Mouse (Mus musculus) forebrain, embryonic 13.5 days (tissue): ENCODE data around the gene Sox18. TPM values are rescaled to one million over a fixed set of nuclear protein-coding genes. Genes with fewer than 3 reads are reported as not detected.
A peak's percentile ranks its signal among the peaks of the same experiment; 100 is the strongest.

Experiments
- ATAC-seq: fragments of 200-750 bp; cut with Nextera tagmentation; 2 replicates; pipeline ENCODE4 v1.8.0; 2017
- H3K27ac ChIP-seq: fragments of 300-500 bp; sonication (generic); 2 replicates; pipeline ENCODE4 v1.5.1; 2015; ENCODE audit warnings: inconsistent platforms, mild to moderate bottlenecking, moderate library complexity
- H3K27me3 ChIP-seq: fragments of 300-500 bp; sonication (generic); 2 replicates; pipeline ENCODE4 v1.6.1; 2015; ENCODE audit warnings: mild to moderate bottlenecking, inconsistent platforms
- H3K36me3 ChIP-seq: fragments of 300-500 bp; sonication (generic); 2 replicates; pipeline ENCODE4 v1.6.1; 2015; ENCODE audit warnings: mild to moderate bottlenecking, inconsistent platforms; ENCODE audit not compliant: poor library complexity, severe bottlenecking
- H3K4me1 ChIP-seq: fragments of 300-500 bp; sonication (generic); 2 replicates; pipeline ENCODE4 v1.6.1; 2015; ENCODE audit warnings: inconsistent platforms
- H3K4me2 ChIP-seq: fragments of 300-500 bp; sonication (generic); 2 replicates; pipeline ENCODE4 v1.6.1; 2015; ENCODE audit warnings: inconsistent platforms, mild to moderate bottlenecking, moderate library complexity
- H3K4me3 ChIP-seq: fragments of 300-500 bp; sonication (generic); 2 replicates; pipeline ENCODE4 v1.5.1; 2015; ENCODE audit warnings: mild to moderate bottlenecking, inconsistent platforms
- H3K9ac ChIP-seq: fragments of 300-500 bp; sonication (generic); 2 replicates; pipeline ENCODE4 v1.6.1; 2015; ENCODE audit warnings: mild to moderate bottlenecking, inconsistent platforms
- H3K9me3 ChIP-seq: fragments of 300-500 bp; sonication (generic); replicated peaks from 2 replicates; pipeline ENCODE4 v1.6.1; 2016; ENCODE audit warnings: inconsistent platforms
- WGBS: fragments of 180-500 bp; shearing (Covaris S2); methylation state at CpG from one replicate; pipeline ENCODE4 v1.1.7; 2015; 5-methylcytosine and 5-hydroxymethylcytosine counted together
- polyA plus RNA-seq: library from polyadenylated mRNA; unstranded; fragments of >200 nt; fragmentation: Nextera tagmentation; extraction: Ambion mirVana; gene quantifications from 2 replicates; pipeline ENCODE4 v1.2.1, GENCODE M21; 2015

Sox18 gene
- 11.6 and 13.0 TPM in 2 replicates for polyA plus RNA-seq

GRCm38 (mm10) chr2:181671326-181671725, at the start of gene Sox18:
Sox18 (minus strand) TSS chr2:181671640.
- ATAC-seq: peak; percentile 31; the same call in 1 of the 2 replicates
- H3K27ac ChIP-seq: no peak within 1 kb of the TSS
- H3K9ac ChIP-seq: peak within 1 kb of the TSS; percentile 22; the same call in 1 of the 2 replicates
- peak within 1 kb of the TSS; percentile 61 for H3K4me2 ChIP-seq
- peaks cover 76% of the 10 kb centered on the region for H3K27me3 ChIP-seq
- H3K36me3 ChIP-seq: no peaks in the 10 kb centered on the region
- H3K4me1 ChIP-seq: peaks cover 30% of the 10 kb centered on the region
- no peaks in the 10 kb centered on the region for H3K9me3 ChIP-seq
- H3K4me3 ChIP-seq: peak within 1 kb of the TSS; percentile 38
- WGBS: under 1% methylated on average over 43 of the region's 43 CpGs

- H3K27me3 ChIP-seq: no peaks in the 10 kb centered on the region
- H3K36me3 ChIP-seq: peaks cover 22% of the 10 kb centered on the region
- no peak for ATAC-seq
- H3K4me1 ChIP-seq: peaks cover 11% of the 10 kb centered on the region
- no peak overlapping the region for H3K9ac ChIP-seq
- H3K4me3 ChIP-seq: no peak overlapping the region
- no peak overlapping the region for H3K4me2 ChIP-seq
- H3K9me3 ChIP-seq: no peaks in the 10 kb centered on the region
- no peak overlapping the region for H3K27ac ChIP-seq
These were observed 49.8 kb upstream of the Sox18 start for GRCm38 (mm10) chr2:181721200-181721599.

- H3K4me2 ChIP-seq: no peak overlapping the region
- no peak for ATAC-seq
- H3K9me3 ChIP-seq: no peaks in the 10 kb centered on the region
- WGBS: 45% methylated on average over 3 of the region's 3 CpGs
- peaks cover 22% of the 10 kb centered on the region for H3K36me3 ChIP-seq
- H3K4me3 ChIP-seq: no peak overlapping the region
- H3K27ac ChIP-seq: no peak overlapping the region
- no peaks in the 10 kb centered on the region for H3K27me3 ChIP-seq
- H3K9ac ChIP-seq: no peak overlapping the region
- peaks cover 23% of the 10 kb centered on the region for H3K4me1 ChIP-seq
These were observed 48.6 kb upstream of the Sox18 start for GRCm38 (mm10) chr2:181720061-181720460.

- Histone ChIP-seq H3K9me3 (no peaks in the 10 kb centered on the region), H3K4me3 (0 out of 2 replicates have a peak overlapping the region, but pooled peaks have one; percentile 44), H3K27ac (no peak overlapping the region; the same call in 1 of the 2 replicates), H3K27me3 (no peaks in the 10 kb centered on the region), H3K4me1 (peaks cover 39% of the 10 kb centered on the region), H3K36me3 (peaks cover 22% of the 10 kb centered on the region), H3K9ac (no peak overlapping the region), H3K4me2 (peak overlapping the region; percentile 66)
- ATAC-seq: no peak
- 70% methylated on average over 3 of the region's 3 CpGs for WGBS
These were observed 45.6 kb upstream of the Sox18 start for GRCm38 (mm10) chr2:181716991-181717390.

- peaks cover 39% of the 10 kb centered on the region for H3K4me1 ChIP-seq
- peak overlapping the region; percentile 87 for H3K27ac ChIP-seq
- H3K9ac ChIP-seq: peak overlapping the region; percentile 74
- no peaks in the 10 kb centered on the region for H3K27me3 ChIP-seq
- WGBS: 50% methylated on average over 3 of the region's 3 CpGs
- H3K9me3 ChIP-seq: no peaks in the 10 kb centered on the region
- peak overlapping the region; percentile 66 for H3K4me2 ChIP-seq
- ATAC-seq: peak; percentile 45
- H3K36me3 ChIP-seq: peaks cover 22% of the 10 kb centered on the region
- peak overlapping the region; percentile 44 for H3K4me3 ChIP-seq
These were observed 43.9 kb upstream of the Sox18 start for GRCm38 (mm10) chr2:181715382-181715781.

GRCm38 (mm10) chr2:181714903-181715326, 43.5 kb upstream of the Sox18 start, which contains the start of gene Oprl1:
Oprl1 (plus strand) TSS chr2:181715016.
- peak; percentile 74 for ATAC-seq
- Histone ChIP-seq H3K4me2 (peak within 1 kb of the TSS; percentile 66), H3K27ac (peak within 1 kb of the TSS; percentile 87), H3K36me3 (peaks cover 18% of the 10 kb centered on the region), H3K9me3 (no peaks in the 10 kb centered on the region), H3K4me3 (peak within 1 kb of the TSS; percentile 44), H3K27me3 (no peaks in the 10 kb centered on the region), H3K9ac (peak within 1 kb of the TSS; percentile 74), H3K4me1 (peaks cover 39% of the 10 kb centered on the region)
- under 1% methylated on average over 7 of the region's 7 CpGs for WGBS

GRCm38 (mm10) chr2:181713749-181714148, 42.3 kb upstream of the Sox18 start:
- Histone ChIP-seq H3K9ac (peak overlapping the region; percentile 27), H3K4me1 (peaks cover 39% of the 10 kb centered on the region), H3K27ac (peak overlapping the region; percentile 87), H3K9me3 (no peaks in the 10 kb centered on the region), H3K27me3 (no peaks in the 10 kb centered on the region), H3K36me3 (peaks cover 6% of the 10 kb centered on the region), H3K4me3 (no peak overlapping the region), H3K4me2 (peak overlapping the region; percentile 66)
- peak; percentile 70 for ATAC-seq
- 70% methylated on average over 1 of the region's 1 CpGs for WGBS

- ATAC-seq: no peak
- Histone ChIP-seq H3K4me2 (no peak overlapping the region), H3K27ac (no peak overlapping the region), H3K27me3 (no peaks in the 10 kb centered on the region), H3K9ac (no peak overlapping the region), H3K4me1 (no peaks in the 10 kb centered on the region), H3K4me3 (no peak overlapping the region), H3K36me3 (no peaks in the 10 kb centered on the region), H3K9me3 (no peaks in the 10 kb centered on the region)
- WGBS: 36% methylated on average over 4 of the region's 4 CpGs
These were observed 35.2 kb upstream of the Sox18 start for GRCm38 (mm10) chr2:181706668-181707067.

- Histone ChIP-seq H3K4me1 (peaks cover 5% of the 10 kb centered on the region; the same call in 1 of the 2 replicates), H3K36me3 (no peaks in the 10 kb centered on the region), H3K9ac (no peak within 1 kb of the TSS), H3K4me2 (no peak within 1 kb of the TSS), H3K27me3 (peaks cover 2% of the 10 kb centered on the region; the same call in 1 of the 2 replicates), H3K4me3 (no peak within 1 kb of the TSS), H3K9me3 (no peaks in the 10 kb centered on the region), H3K27ac (no peak within 1 kb of the TSS)
- no peak for ATAC-seq
- WGBS: 47% methylated on average over 5 of the region's 5 CpGs
These were observed 26.8 kb upstream of the Sox18 start, which contains the start of gene Lkaaear1 for GRCm38 (mm10) chr2:181698241-181698640. Lkaaear1 (minus strand) TSS chr2:181698442.

- ATAC-seq: no peak
- WGBS: 78% methylated on average over 33 of the region's 33 CpGs
- H3K27me3 ChIP-seq: peaks cover 2% of the 10 kb centered on the region; the same call in 1 of the 2 replicates
- H3K4me2 ChIP-seq: no peak overlapping the region
- H3K4me1 ChIP-seq: peaks cover 17% of the 10 kb centered on the region
- no peak overlapping the region for H3K27ac ChIP-seq
- H3K4me3 ChIP-seq: no peak overlapping the region
- no peaks in the 10 kb centered on the region for H3K9me3 ChIP-seq
- H3K36me3 ChIP-seq: no peaks in the 10 kb centered on the region
- no peak overlapping the region for H3K9ac ChIP-seq
These were observed 25.5 kb upstream of the Sox18 start for GRCm38 (mm10) chr2:181696801-181697420.

- peaks cover 2% of the 10 kb centered on the region; the same call in 1 of the 2 replicates for H3K36me3 ChIP-seq
- WGBS: 94% methylated on average over 1 of the region's 1 CpGs
- no peak overlapping the region for H3K27ac ChIP-seq
- no peaks in the 10 kb centered on the region for H3K9me3 ChIP-seq
- peaks cover 2% of the 10 kb centered on the region; the same call in 1 of the 2 replicates for H3K27me3 ChIP-seq
- H3K9ac ChIP-seq: 0 out of 2 replicates have a peak overlapping the region, but pooled peaks have one; percentile 16
- H3K4me2 ChIP-seq: no peak overlapping the region
- ATAC-seq: no peak
- H3K4me3 ChIP-seq: no peak overlapping the region
- peaks cover 17% of the 10 kb centered on the region for H3K4me1 ChIP-seq
These were observed 24.3 kb upstream of the Sox18 start for GRCm38 (mm10) chr2:181695776-181696175.

GRCm38 (mm10) chr2:181694581-181694980, 23.1 kb upstream of the Sox18 start:
- Histone ChIP-seq H3K4me2 (peak overlapping the region; percentile 81), H3K36me3 (peaks cover 6% of the 10 kb centered on the region; the same call in 1 of the 2 replicates), H3K4me1 (peaks cover 17% of the 10 kb centered on the region), H3K27me3 (peaks cover 2% of the 10 kb centered on the region; the same call in 1 of the 2 replicates), H3K4me3 (peak overlapping the region; percentile 70; the same call in 1 of the 2 replicates), H3K27ac (no peak overlapping the region), H3K9me3 (no peaks in the 10 kb centered on the region), H3K9ac (0 out of 2 replicates have a peak overlapping the region, but pooled peaks have one; percentile 85)
- no peak for ATAC-seq
- WGBS: 91% methylated on average over 3 of the region's 3 CpGs
